Mouse (Mus musculus) MEL (cell line): ENCODE measurements around the gene Add1.

ENCODE experiments used
- CTCF ChIP-seq, 3 experiments: IDR thresholded peaks in 2 of 3; conservative IDR thresholded peaks in 1 of 3; 2 replicates each; pipeline ENCODE4 v1.5.1; 2011 to 2012; ENCODE audit warnings: low read length in 3 of 3, low read depth in 2 of 3, mild to moderate bottlenecking in 2 of 3, improper control_type of control experiment in 1 of 3, inconsistent platforms in 1 of 3, mixed read lengths in 1 of 3, moderate library complexity in 1 of 3; ENCODE audit not compliant: control insufficient read depth in 1 of 3, insufficient read depth in 1 of 3, poor library complexity in 1 of 3, severe bottlenecking in 1 of 3
- EP300 ChIP-seq, 2 experiments: IDR thresholded peaks; 2 replicates each; pipeline ENCODE4 v1.6.1; 2011; ENCODE audit warnings: improper control_type of control experiment in 2 of 2, low read length in 2 of 2, low read depth in 1 of 2, mild to moderate bottlenecking in 1 of 2
- ETS1 ChIP-seq: IDR thresholded peaks from 2 replicates; pipeline ENCODE4 v1.6.1; 2012; ENCODE audit warnings: low read depth, mild to moderate bottlenecking, inconsistent platforms, low read length, improper control_type of control experiment, moderate library complexity
- MAZ ChIP-seq: IDR thresholded peaks from 2 replicates; pipeline ENCODE4 v1.6.1; 2012; ENCODE audit warnings: low read depth, mild to moderate bottlenecking, inconsistent platforms, low read length, improper control_type of control experiment
- RCOR1 ChIP-seq: IDR thresholded peaks from 2 replicates; pipeline ENCODE4 v1.6.1; 2012; ENCODE audit warnings: low read depth, mild to moderate bottlenecking, inconsistent platforms, low read length, improper control_type of control experiment
- TBP ChIP-seq: IDR thresholded peaks from 2 replicates; pipeline ENCODE4 v1.8.0; 2011; ENCODE audit warnings: low read depth, low read length, improper control_type of control experiment
- USF1 ChIP-seq: IDR thresholded peaks from 2 replicates; pipeline ENCODE4 v1.6.1; 2014; ENCODE audit warnings: low read depth, mild to moderate bottlenecking, inconsistent platforms, low read length, improper control_type of control experiment, moderate library complexity

GRCm38 (mm10) chr5:34641991-34642390 lies 68.5 kb downstream of the Add1 start:
- TF ChIP-seq TBP (no peak), RCOR1 (no peak), EP300 (IDR thresholded peaks at IDR 0.05; ENCODE audit: low read depth in 1 of 2, low read length in 2 of 2) (no peak), USF1 (no peak), CTCF (IDR thresholded peaks at IDR 0.05 in 2 of 3, conservative IDR thresholded peaks at IDR 0.05 in 1 of 3; ENCODE audit: control insufficient read depth in 1 of 3, insufficient read depth in 1 of 3, low read depth in 2 of 3, low read length in 3 of 3, poor library complexity in 1 of 3, severe bottlenecking in 1 of 3) (no peak), MAZ (no peak), ETS1 (no peak)
